Mouse (Mus musculus) heart, postnatal 0 days (tissue): ENCODE data around the gene Cyp19a1. TPM values are rescaled to one million over a fixed set of nuclear protein-coding genes. Genes with fewer than 3 reads are reported as not detected.

Source experiments
- ATAC-seq: fragments of 200-750 bp; cut with Nextera tagmentation; 2 replicates; pipeline ENCODE4 v1.8.0; 2017; ENCODE audit warnings: low read depth, moderate number of reproducible peaks, moderate library complexity; ENCODE audit not compliant: insufficient read depth
- DNase-seq: peaks from one replicate; pipeline ENCODE4 v3.0.0-alpha.2; 2016; ENCODE audit warnings: low spot score
- H3K27ac ChIP-seq: fragments of 300-500 bp; sonication (generic); 2 replicates; pipeline ENCODE4 v1.5.1; 2014; ENCODE audit warnings: low read depth, mild to moderate bottlenecking
- H3K27me3 ChIP-seq: fragments of 300-500 bp; sonication (generic); 2 replicates; pipeline ENCODE4 v1.6.1; 2014; ENCODE audit warnings: low read length, mixed read lengths; ENCODE audit not compliant: control insufficient read depth, insufficient read depth
- H3K36me3 ChIP-seq: fragments of 300-500 bp; sonication (generic); replicated peaks from 2 replicates; pipeline ENCODE4 v1.6.1; 2014; ENCODE audit warnings: low read length, mixed read lengths; ENCODE audit not compliant: control insufficient read depth, insufficient read depth
- H3K4me1 ChIP-seq: fragments of 300-500 bp; sonication (generic); 2 replicates; pipeline ENCODE4 v1.6.1; 2014; ENCODE audit warnings: antibody characterized with exemption; ENCODE audit not compliant: control insufficient read depth, insufficient read depth
- H3K4me2 ChIP-seq: fragments of 300-500 bp; sonication (generic); 2 replicates; pipeline ENCODE4 v1.6.1; 2014; ENCODE audit warnings: low read depth, mild to moderate bottlenecking, low read length, moderate library complexity
- H3K4me3 ChIP-seq: fragments of 300-500 bp; sonication (generic); 2 replicates; pipeline ENCODE4 v1.5.1; 2014; ENCODE audit warnings: low read depth, low read length
- H3K9ac ChIP-seq: fragments of 300-500 bp; sonication (generic); replicated peaks from 2 replicates; pipeline ENCODE4 v1.6.1; 2014; ENCODE audit warnings: low read depth, low read length, mixed read lengths
- H3K9me3 ChIP-seq: fragments of 300-500 bp; sonication (generic); replicated peaks from 2 replicates; pipeline ENCODE4 v1.6.1; 2016; ENCODE audit warnings: low read length; ENCODE audit not compliant: control insufficient read depth
- CTCF ChIP-seq: IDR thresholded peaks from 2 replicates; pipeline ENCODE4 v1.5.1; 2016; ENCODE audit warnings: antibody characterized with exemption, control low read depth, low read depth
- EP300 ChIP-seq: IDR thresholded peaks from 2 replicates; pipeline ENCODE4 v1.6.1; 2016; ENCODE audit warnings: antibody characterized with exemption, low read depth
- WGBS: fragments of 180-500 bp; shearing (Covaris S2); extraction: QIAGEN DNeasy Blood & Tissue Kit; methylation state at CpG from one replicate; pipeline ENCODE4 v1.1.7; 2014; 5-methylcytosine and 5-hydroxymethylcytosine counted together
- polyA plus RNA-seq: library from polyadenylated mRNA; unstranded; fragments of >200 nt; fragmentation: Nextera tagmentation; extraction: Ambion mirVana; gene quantifications from 2 replicates; pipeline ENCODE4 v1.2.1, GENCODE M21; 2015
- total RNA-seq: library from RNA; depleted of rRNA; stranded (reverse); fragments of >200 nt; gene quantifications from 2 replicates; pipeline ENCODE4 v1.2.3, GENCODE M21; 2014; ENCODE audit warnings: low replicate concordance; rRNA removed

Cyp19a1 gene
- total RNA-seq (not detected in 2 replicates), polyA plus RNA-seq (not detected in 2 replicates)

DNA sequence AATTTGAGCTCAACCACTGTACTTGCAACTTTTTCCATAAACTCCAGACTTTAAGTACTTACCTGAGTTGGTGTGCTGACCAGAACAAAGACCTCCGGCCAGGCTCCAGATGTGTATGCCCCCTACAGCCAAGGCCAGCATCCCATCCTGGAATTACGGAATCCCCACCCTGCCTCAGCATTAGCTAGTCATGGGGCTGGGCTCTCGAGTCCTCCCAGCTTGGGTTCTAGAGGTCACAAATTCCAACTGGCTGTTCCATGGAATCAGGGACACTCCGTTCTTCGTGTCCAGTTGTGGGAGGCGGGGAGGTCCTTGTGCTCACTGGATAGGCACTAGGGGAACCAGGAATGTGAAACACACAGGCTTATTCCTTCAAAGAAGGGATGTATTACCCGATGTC lies at the start of gene Cyp19a1:
TSS of gene Cyp19a1 (minus strand) at position 101 of the 400 bp plus-strand sequence.
- H3K9me3 ChIP-seq: no peaks in the 10 kb centered on the region
- ATAC-seq (no peak), DNase-seq (no peak)
- H3K4me2 ChIP-seq: no peak within 1 kb of the TSS
- H3K4me1 ChIP-seq: no peaks in the 10 kb centered on the region
- TF ChIP-seq CTCF (no peak), EP300 (no peak)
- no peak within 1 kb of the TSS for H3K4me3 ChIP-seq
- WGBS: 71% methylated on average over 7 of the region's 7 CpGs
- no peak within 1 kb of the TSS for H3K9ac ChIP-seq
- H3K27ac ChIP-seq: no peak within 1 kb of the TSS
- no peaks in the 10 kb centered on the region for H3K27me3 ChIP-seq
- no peaks in the 10 kb centered on the region for H3K36me3 ChIP-seq

DNA sequence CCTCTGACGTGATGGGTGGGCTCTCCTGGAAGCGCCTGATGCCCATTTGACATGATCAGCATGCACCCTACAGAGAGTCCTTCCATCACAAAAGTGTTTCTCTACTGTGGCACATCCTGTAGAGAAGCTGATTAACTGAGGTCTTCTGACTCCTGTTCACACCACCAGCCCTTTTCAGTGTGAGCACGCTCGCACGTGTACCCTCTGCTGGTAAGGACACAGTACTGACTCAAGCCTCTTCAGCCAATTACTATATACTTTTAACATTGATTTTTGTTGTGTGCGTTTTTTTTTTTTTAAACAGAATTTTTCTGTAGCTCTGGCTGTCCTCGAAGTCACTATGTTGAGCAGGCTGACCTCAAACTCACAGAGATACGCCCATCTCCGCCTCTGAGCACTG lies 48.5 kb upstream of the Cyp19a1 start:
- H3K36me3 ChIP-seq: no peaks in the 10 kb centered on the region
- H3K9ac ChIP-seq: no peak overlapping the region
- ATAC-seq (no peak), DNase-seq (no peak)
- no peak overlapping the region for H3K4me3 ChIP-seq
- H3K27me3 ChIP-seq: 0 out of 2 replicates have a peak, but pooled peaks cover 3% of the 10 kb centered on the region
- WGBS: 65% methylated on average over 9 of the region's 9 CpGs
- no peaks in the 10 kb centered on the region for H3K9me3 ChIP-seq
- H3K27ac ChIP-seq: no peak overlapping the region
- TF ChIP-seq CTCF (no peak; the same call in 1 of the 2 replicates), EP300 (no peak)
- H3K4me2 ChIP-seq: no peak overlapping the region
- H3K4me1 ChIP-seq: no peaks in the 10 kb centered on the region

DNA sequence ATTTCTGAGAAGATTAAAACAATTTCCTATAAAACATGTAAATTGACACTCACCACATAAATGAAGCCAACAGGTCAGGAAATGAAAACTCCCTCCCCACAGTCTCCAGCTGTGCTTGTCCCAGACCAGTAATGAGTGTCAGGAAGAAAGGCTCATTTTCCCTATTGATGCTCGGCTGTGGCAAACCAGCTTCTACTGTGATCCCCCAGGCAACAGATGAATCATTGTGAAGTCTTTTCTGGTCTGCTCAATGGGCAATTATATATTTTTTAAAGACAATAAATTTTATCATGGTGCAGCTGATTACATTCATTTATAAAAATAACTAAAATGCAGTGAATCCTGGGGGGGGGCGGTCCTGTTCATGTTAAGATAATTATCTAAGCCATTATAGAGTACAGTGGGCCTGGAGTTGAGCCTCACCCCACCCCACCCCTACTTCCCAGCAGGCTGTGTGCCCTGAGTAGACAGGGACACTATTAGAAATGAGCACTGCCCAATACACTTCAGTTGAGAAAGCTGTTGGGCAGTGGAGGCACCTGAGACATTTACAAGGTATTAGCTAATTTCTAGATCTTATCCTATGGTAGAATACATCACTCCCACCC lies 40.9 kb upstream of the Cyp19a1 start:
- DNase-seq (no peak), ATAC-seq (no peak)
- Histone ChIP-seq H3K9me3 (no peaks in the 10 kb centered on the region), H3K4me3 (no peak overlapping the region), H3K27me3 (no peaks in the 10 kb centered on the region), H3K9ac (no peak overlapping the region), H3K27ac (no peak overlapping the region), H3K4me2 (no peak overlapping the region), H3K4me1 (no peaks in the 10 kb centered on the region), H3K36me3 (no peaks in the 10 kb centered on the region)
- 63% methylated on average over 2 of the region's 2 CpGs for WGBS
- TF ChIP-seq EP300 (no peak), CTCF (no peak)

DNA sequence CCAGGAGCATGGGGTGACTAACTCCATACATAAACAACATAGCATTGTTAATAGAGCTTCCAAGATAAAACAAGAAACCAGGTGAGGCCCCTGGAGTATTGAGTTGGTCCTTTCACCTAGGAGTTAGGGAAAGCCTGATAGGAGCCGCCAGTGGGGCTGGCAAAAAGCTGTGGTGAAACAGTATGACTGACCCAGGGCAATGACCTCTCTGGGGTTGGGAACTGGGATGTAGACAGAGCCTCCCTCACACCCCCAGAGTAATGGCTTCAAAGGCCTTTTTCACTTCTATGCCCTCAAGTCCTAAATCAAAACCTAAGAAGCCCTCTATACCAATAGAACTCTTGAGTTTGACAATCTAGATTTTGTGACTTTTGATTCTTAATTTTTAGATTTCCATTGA lies 40.3 kb upstream of the Cyp19a1 start:
- WGBS: 48% methylated on average over 1 of the region's 1 CpGs

DNA sequence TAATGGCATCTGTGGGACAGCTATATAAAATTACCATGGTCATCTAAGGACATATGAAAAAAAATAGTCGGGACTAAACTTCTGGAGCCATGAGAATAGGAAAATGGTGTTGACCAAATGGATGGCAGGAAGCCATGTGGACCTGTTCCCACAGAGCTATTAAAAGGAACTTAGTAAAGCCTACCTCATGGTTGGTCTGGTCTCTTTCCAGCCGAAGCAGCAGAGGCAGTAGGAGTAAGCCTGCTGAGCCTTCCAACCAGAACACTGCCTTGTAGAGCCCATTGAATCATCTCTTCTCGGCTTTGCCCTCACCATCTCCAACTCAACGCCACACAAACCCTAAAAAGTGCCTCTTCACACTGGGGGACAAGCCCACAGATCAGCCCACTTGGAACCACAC lies 33.3 kb upstream of the Cyp19a1 start:
- Histone ChIP-seq H3K4me2 (no peak overlapping the region), H3K4me1 (no peaks in the 10 kb centered on the region), H3K9ac (no peak overlapping the region), H3K27me3 (no peaks in the 10 kb centered on the region), H3K4me3 (no peak overlapping the region), H3K36me3 (no peaks in the 10 kb centered on the region), H3K9me3 (no peaks in the 10 kb centered on the region), H3K27ac (no peak overlapping the region)
- WGBS: 59% methylated on average over 4 of the region's 4 CpGs
- DNase-seq (no peak), ATAC-seq (no peak)
- TF ChIP-seq EP300 (no peak), CTCF (no peak)

More for the DNA sequence above, 40.3 kb upstream of the Cyp19a1 start:
- H3K4me1 ChIP-seq: no peaks in the 10 kb centered on the region
- H3K27ac ChIP-seq: no peak overlapping the region
- no peaks in the 10 kb centered on the region for H3K36me3 ChIP-seq
- no peaks in the 10 kb centered on the region for H3K9me3 ChIP-seq
- no peak overlapping the region for H3K4me2 ChIP-seq
- no peak overlapping the region for H3K4me3 ChIP-seq
- H3K9ac ChIP-seq: no peak overlapping the region
- TF ChIP-seq EP300: no peak
- no peak for TF ChIP-seq CTCF
- ATAC-seq (no peak), DNase-seq (no peak)
- H3K27me3 ChIP-seq: no peaks in the 10 kb centered on the region

DNA sequence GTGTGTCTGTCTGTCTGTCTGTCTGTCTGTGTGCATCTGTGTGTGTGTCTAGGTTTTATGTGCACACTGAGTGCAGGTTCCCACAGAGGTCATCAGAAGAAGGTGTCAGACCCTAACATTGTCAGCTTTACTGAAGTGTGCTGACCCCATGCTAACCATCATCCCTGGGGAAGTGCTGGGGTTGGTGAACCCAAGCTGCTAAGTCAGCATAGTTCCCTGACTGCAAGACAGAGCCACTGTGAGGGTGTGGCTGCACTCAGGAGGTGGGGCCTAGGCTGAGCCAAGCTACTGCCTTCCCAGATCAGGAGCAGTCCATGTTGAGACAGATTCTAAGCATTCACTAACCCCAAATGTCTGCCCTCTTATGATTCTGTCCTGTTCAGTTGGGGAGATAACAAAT lies 31.9 kb upstream of the Cyp19a1 start:
- Histone ChIP-seq H3K36me3 (no peaks in the 10 kb centered on the region), H3K4me2 (no peak overlapping the region), H3K4me3 (no peak overlapping the region), H3K27ac (no peak overlapping the region), H3K27me3 (no peaks in the 10 kb centered on the region), H3K4me1 (no peaks in the 10 kb centered on the region), H3K9ac (no peak overlapping the region), H3K9me3 (no peaks in the 10 kb centered on the region)
- ATAC-seq: no peak
- TF ChIP-seq EP300 (no peak), CTCF (no peak)
- DNase-seq: no peak
